Mouse (Mus musculus) CH12.LX (cell line): ENCODE measurements around the gene Traf5. TPM values are rescaled to one million over a fixed set of nuclear protein-coding genes. Genes with fewer than 3 reads are reported as not detected.

ENCODE experiments used
- DNase-seq: peaks from one replicate; pipeline ENCODE4 v3.0.0-alpha.2; 2013; ENCODE audit errors: extremely low read depth
- H3K27ac ChIP-seq: 2 replicates; pipeline ENCODE4 v1.5.1; 2012; ENCODE audit warnings: low read depth, mild to moderate bottlenecking, control low read depth, moderate library complexity; ENCODE audit not compliant: insufficient read depth
- H3K27me3 ChIP-seq: replicated peaks from 2 replicates; pipeline ENCODE3; 2012; ENCODE audit warnings: inconsistent platforms
- H3K36me3 ChIP-seq, 2 experiments: replicated peaks in 1 of 2; 2 replicates each; pipeline versions ENCODE3 to v1.6.1; 2012; ENCODE audit warnings: inconsistent platforms in 1 of 2, low read length in 1 of 2, mild to moderate bottlenecking in 1 of 2, mixed read lengths in 1 of 2, moderate library complexity in 1 of 2; ENCODE audit not compliant: control insufficient read depth in 1 of 2, insufficient read depth in 1 of 2
- H3K4me1 ChIP-seq, 2 experiments: 2 replicates each; pipeline ENCODE4 v1.6.1; 2012; ENCODE audit warnings: inconsistent platforms in 1 of 2, moderate library complexity in 1 of 2; ENCODE audit not compliant: insufficient read depth in 2 of 2, control insufficient read depth in 1 of 2
- H3K4me2 ChIP-seq: 2 replicates; pipeline ENCODE4 v1.6.1; 2012; ENCODE audit warnings: low read depth, mild to moderate bottlenecking, control low read depth; ENCODE audit not compliant: poor library complexity, insufficient read depth, severe bottlenecking
- H3K4me3 ChIP-seq, 3 experiments: fragments of 150-350 bp in 1 of 3; sonication (generic) in 1 of 3; replicated peaks in 1 of 3; 2 replicates each; pipeline versions ENCODE3 to v1.5.1; 2011 to 2012; ENCODE audit warnings: low read depth in 2 of 3, low read length in 2 of 3, mild to moderate bottlenecking in 2 of 3, moderate library complexity in 2 of 3, control low read depth in 1 of 3, improper control_type of control experiment in 1 of 3, inconsistent platforms in 1 of 3, mixed read lengths in 1 of 3; ENCODE audit not compliant: poor library complexity in 1 of 3
- H3K79me2 ChIP-seq: replicated peaks from 2 replicates; pipeline ENCODE4 v1.6.1; 2012; ENCODE audit warnings: mild to moderate bottlenecking, moderate library complexity; ENCODE audit not compliant: control insufficient read depth, poor library complexity, insufficient read depth, severe bottlenecking; ENCODE audit errors: extremely low read depth
- H3K9ac ChIP-seq: 2 replicates; pipeline ENCODE4 v1.6.1; 2012; ENCODE audit warnings: low read depth, mild to moderate bottlenecking, control low read depth, moderate library complexity; ENCODE audit not compliant: insufficient read depth
- H3K9me3 ChIP-seq: replicated peaks from 2 replicates; pipeline ENCODE3; 2012; ENCODE audit warnings: low read length, inconsistent platforms, mixed read lengths
- BHLHE40 ChIP-seq: IDR thresholded peaks from 2 replicates; pipeline ENCODE4 v1.6.1; 2011; ENCODE audit warnings: mild to moderate bottlenecking, low read depth, low read length, improper control_type of control experiment
- CHD1 ChIP-seq: IDR thresholded peaks from 2 replicates; pipeline ENCODE4 v1.6.1; 2012; ENCODE audit warnings: low read depth, low read length, improper control_type of control experiment, inconsistent platforms
- CHD2 ChIP-seq: IDR thresholded peaks from 2 replicates; pipeline ENCODE4 v1.6.1; 2011; ENCODE audit warnings: low read length, improper control_type of control experiment
- CTCF ChIP-seq, 2 experiments: IDR thresholded peaks in 1 of 2; conservative IDR thresholded peaks in 1 of 2; 2 replicates each; pipeline ENCODE4 v1.5.1; 2011 to 2012; ENCODE audit warnings: low read depth in 2 of 2, low read length in 2 of 2, improper control_type of control experiment in 1 of 2, inconsistent platforms in 1 of 2, mild to moderate bottlenecking in 1 of 2, moderate library complexity in 1 of 2
- ELF1 ChIP-seq: IDR thresholded peaks from 2 replicates; pipeline ENCODE4 v1.6.1; 2014; ENCODE audit warnings: low read depth, mild to moderate bottlenecking, inconsistent platforms, low read length, improper control_type of control experiment
- EP300 ChIP-seq: IDR thresholded peaks from 2 replicates; pipeline ENCODE4 v1.6.1; 2011; ENCODE audit warnings: low read length, improper control_type of control experiment
- ETS1 ChIP-seq: conservative IDR thresholded peaks from 2 replicates; pipeline ENCODE4 v1.6.1; 2012; ENCODE audit warnings: low read depth, mild to moderate bottlenecking, inconsistent platforms, low read length, improper control_type of control experiment, moderate library complexity
- GABPA ChIP-seq: IDR thresholded peaks from 2 replicates; pipeline ENCODE4 v1.6.1; 2012; ENCODE audit warnings: low read depth, low read length, improper control_type of control experiment, inconsistent platforms; ENCODE audit not compliant: insufficient replicate concordance
- HCFC1 ChIP-seq: IDR thresholded peaks from 2 replicates; pipeline ENCODE4 v1.6.1; 2012; ENCODE audit warnings: low read depth, mild to moderate bottlenecking, inconsistent platforms, low read length, improper control_type of control experiment
- IRF4 ChIP-seq: IDR thresholded peaks from 2 replicates; pipeline ENCODE4 v1.6.1; 2014; ENCODE audit warnings: low read depth, mild to moderate bottlenecking, inconsistent platforms, low read length, improper control_type of control experiment
- JUN ChIP-seq: IDR thresholded peaks from 2 replicates; pipeline ENCODE4 v1.6.1; 2011; ENCODE audit warnings: low read depth, mild to moderate bottlenecking, low read length, improper control_type of control experiment, moderate library complexity; ENCODE audit not compliant: insufficient read depth
- JUND ChIP-seq: conservative IDR thresholded peaks from 2 replicates; pipeline ENCODE4 v1.6.1; 2011; ENCODE audit warnings: low read depth, low read length, improper control_type of control experiment
- KAT2A ChIP-seq: IDR thresholded peaks from 2 replicates; pipeline ENCODE4 v1.6.1; 2012; ENCODE audit warnings: low read length, improper control_type of control experiment, inconsistent platforms; ENCODE audit not compliant: insufficient replicate concordance
- MAFK ChIP-seq: IDR thresholded peaks from 2 replicates; pipeline ENCODE4 v1.6.1; 2011; ENCODE audit warnings: low read length, improper control_type of control experiment; ENCODE audit not compliant: insufficient replicate concordance
- MAX ChIP-seq: IDR thresholded peaks from 2 replicates; pipeline ENCODE4 v1.6.1; 2011; ENCODE audit warnings: low read length, improper control_type of control experiment
- MAZ ChIP-seq: IDR thresholded peaks from 2 replicates; pipeline ENCODE4 v1.6.1; 2012; ENCODE audit warnings: low read depth, mild to moderate bottlenecking, inconsistent platforms, low read length, improper control_type of control experiment, moderate library complexity
- MEF2A ChIP-seq: IDR thresholded peaks from 2 replicates; pipeline ENCODE4 v1.6.1; 2014; ENCODE audit warnings: low read depth, mild to moderate bottlenecking, inconsistent platforms, low read length, improper control_type of control experiment, borderline replicate concordance
- MXI1 ChIP-seq: IDR thresholded peaks from 2 replicates; pipeline ENCODE4 v1.6.1; 2011; ENCODE audit warnings: mild to moderate bottlenecking, low read depth, low read length, improper control_type of control experiment
- MYC ChIP-seq: IDR thresholded peaks from 2 replicates; pipeline ENCODE4 v1.6.1; 2011; ENCODE audit warnings: low read depth, mild to moderate bottlenecking, improper control_type of control experiment, low read length
- NELFE ChIP-seq: IDR thresholded peaks from 2 replicates; pipeline ENCODE4 v1.6.1; 2011; ENCODE audit warnings: low read depth, low read length, improper control_type of control experiment
- NRF1 ChIP-seq: IDR thresholded peaks from 2 replicates; pipeline ENCODE4 v1.6.1; 2014; ENCODE audit warnings: low read depth, mild to moderate bottlenecking, inconsistent platforms, low read length, improper control_type of control experiment, moderate library complexity
- PAX5 ChIP-seq: IDR thresholded peaks from 2 replicates; pipeline ENCODE4 v1.6.1; 2012; ENCODE audit warnings: low read length, inconsistent platforms, mixed read lengths
- POLR2A ChIP-seq: IDR thresholded peaks from 2 replicates; pipeline ENCODE4 v1.6.1; 2011; ENCODE audit warnings: low read depth, mild to moderate bottlenecking, improper control_type of control experiment, low read length
- POLR2AphosphoS2 ChIP-seq: IDR thresholded peaks from 2 replicates; pipeline ENCODE4 v1.6.1; 2011; ENCODE audit warnings: low read depth, low read length, improper control_type of control experiment
- RAD21 ChIP-seq: IDR thresholded peaks from 2 replicates; pipeline ENCODE4 v1.6.1; 2011; ENCODE audit warnings: low read depth, mild to moderate bottlenecking, low read length, improper control_type of control experiment, moderate library complexity
- RCOR1 ChIP-seq: conservative IDR thresholded peaks from 2 replicates; pipeline ENCODE4 v1.6.1; 2012; ENCODE audit warnings: low read depth, mild to moderate bottlenecking, inconsistent platforms, low read length, improper control_type of control experiment
- SIN3A ChIP-seq: IDR thresholded peaks from 2 replicates; pipeline ENCODE4 v1.6.1; 2012; ENCODE audit warnings: low read length, improper control_type of control experiment, inconsistent platforms
- SMC3 ChIP-seq: IDR thresholded peaks from 2 replicates; pipeline ENCODE4 v1.6.1; 2011; ENCODE audit warnings: low read depth, low read length, improper control_type of control experiment
- TBP ChIP-seq: conservative IDR thresholded peaks from 2 replicates; pipeline ENCODE4 v1.6.1; 2011; ENCODE audit warnings: low read depth, low read length, improper control_type of control experiment
- TCF12 ChIP-seq: IDR thresholded peaks from 2 replicates; pipeline ENCODE4 v1.6.1; 2014; ENCODE audit warnings: low read depth, mild to moderate bottlenecking, inconsistent platforms, low read length, improper control_type of control experiment
- UBTF ChIP-seq: IDR thresholded peaks from 2 replicates; pipeline ENCODE4 v1.6.1; 2012; ENCODE audit warnings: low read depth, mild to moderate bottlenecking, inconsistent platforms, low read length, improper control_type of control experiment, moderate library complexity
- USF1 ChIP-seq: IDR thresholded peaks from 2 replicates; pipeline ENCODE4 v1.6.1; 2014; ENCODE audit warnings: low read depth, mild to moderate bottlenecking, inconsistent platforms, low read length, improper control_type of control experiment
- USF2 ChIP-seq: conservative IDR thresholded peaks from 2 replicates; pipeline ENCODE4 v1.6.1; 2011; ENCODE audit warnings: low read depth, low read length, improper control_type of control experiment
- ZC3H11A ChIP-seq: IDR thresholded peaks from 2 replicates; pipeline ENCODE4 v1.6.1; 2012; ENCODE audit warnings: low read depth, mild to moderate bottlenecking, inconsistent platforms, low read length, improper control_type of control experiment
- ZMIZ1 ChIP-seq: IDR thresholded peaks from 2 replicates; pipeline ENCODE4 v1.6.1; 2012; ENCODE audit warnings: low read depth, mild to moderate bottlenecking, inconsistent platforms, low read length, improper control_type of control experiment
- ZNF384 ChIP-seq: IDR thresholded peaks from 2 replicates; pipeline ENCODE4 v1.6.1; 2012; ENCODE audit warnings: low read depth, low read length, improper control_type of control experiment, inconsistent platforms
- dilution Hi-C: fragments of 300-500 bp; cut with MboI; formaldehyde crosslinking; loops from 2 replicates; pipeline ENCODE4 v1.14.3; 2020; ENCODE audit warnings: low sequenced_read_pairs; ENCODE audit not compliant: extremely low pct_unique_long_range_greater_than_20kb, extremely low pct_ligation_motif_present
- in situ Hi-C: fragments of 300-500 bp; cut with MboI; formaldehyde crosslinking; loops from 3 replicates; pipeline ENCODE4 v1.14.3; 2019; ENCODE audit warnings: low sequenced_read_pairs, low pct_ligation_motif_present, low pct_unique_long_range_greater_than_20kb, mixed read lengths
- polyA plus RNA-seq: library from polyadenylated mRNA; unstranded; fragments of >175 nt; gene quantifications from 2 replicates; pipeline ENCODE4 v1.2.1, GENCODE M21; 2012; ENCODE audit warnings: low read depth; ENCODE audit not compliant: insufficient read length
- total RNA-seq, 2 experiments: library from RNA; depleted of rRNA; stranded (reverse); fragments of 300-350 nt in 1 of 2; fragments of >200 nt in 1 of 2; gene quantifications; 2 replicates each; pipeline ENCODE4 v1.2.3; 2012 to 2014

Traf5 gene
- total and polyA plus RNA-seq, 3 experiments = 21.3 to 38.7 (median 32.3) TPM

DNA sequence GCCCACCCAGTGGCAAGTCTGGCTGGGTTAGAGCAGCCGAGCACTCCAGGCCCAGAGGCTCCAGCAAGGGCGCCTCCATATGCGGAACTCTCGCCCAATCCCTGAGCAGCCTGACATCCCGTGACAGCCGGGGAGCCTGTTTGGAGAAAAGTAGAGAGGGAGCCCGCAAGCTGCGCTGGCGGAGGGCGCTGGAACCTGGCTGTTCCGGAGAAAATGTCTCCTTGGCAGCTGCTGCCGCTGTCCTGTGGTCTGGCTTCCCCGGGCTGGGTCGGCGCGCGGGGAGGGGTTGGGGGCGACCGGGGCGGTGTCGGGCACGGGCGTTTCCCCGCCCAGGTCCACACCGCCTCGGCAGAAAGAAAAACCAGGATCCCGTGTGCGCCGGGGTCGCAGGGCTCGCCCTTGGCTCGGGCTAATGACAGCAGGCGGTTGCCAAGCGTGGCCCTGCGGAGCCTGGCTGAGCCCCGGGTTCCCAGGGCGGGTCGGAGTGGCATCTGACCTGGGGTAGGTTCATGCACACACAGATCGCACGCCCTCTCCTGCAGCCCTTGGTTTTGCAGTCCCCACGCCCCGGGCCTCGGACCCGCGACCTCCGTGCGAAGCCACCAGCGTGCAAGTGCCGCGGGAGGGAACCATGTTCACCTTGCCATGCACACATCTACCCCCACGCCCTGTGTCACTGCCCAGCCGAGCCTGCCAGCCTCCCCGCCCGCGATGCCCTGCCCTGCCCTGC lies 44.4 kb upstream of the Traf5 start:
- peak overlapping the region; percentile 68 for H3K4me2 ChIP-seq
- DNase-seq = peak; percentile 32
- no peak for TF ChIP-seq JUN
- TF ChIP-seq TCF12 = 0 out of 2 replicates have a peak, but pooled peaks have one; percentile 13
- TF ChIP-seq ZC3H11A = no peak
- TF ChIP-seq ZMIZ1 = no peak
- TF ChIP-seq KAT2A = no peak
- no peak for TF ChIP-seq MEF2A
- no peak for TF ChIP-seq IRF4
- no peak for TF ChIP-seq POLR2AphosphoS2
- no peak for TF ChIP-seq MAFK
- TF ChIP-seq ZNF384 = no peak
- no peak; the same call in 1 of the 2 replicates for TF ChIP-seq SIN3A
- no peak for TF ChIP-seq ELF1
- TF ChIP-seq PAX5 = no peak
- TF ChIP-seq JUND = no peak
- no peak for TF ChIP-seq RAD21
- no peak for TF ChIP-seq TBP
- TF ChIP-seq BHLHE40 = peak; percentile 32; the same call in 1 of the 2 replicates
- no peak for TF ChIP-seq SMC3
- TF ChIP-seq MAX = no peak
- TF ChIP-seq MXI1 = no peak
- no peak for TF ChIP-seq ETS1
- TF ChIP-seq MYC = no peak
- TF ChIP-seq NRF1 = no peak
- TF ChIP-seq MAZ = no peak
- TF ChIP-seq NELFE = peak; percentile 32; the same call in 1 of the 2 replicates
- no peak for TF ChIP-seq RCOR1
- no peak for TF ChIP-seq CTCF (conservative IDR thresholded peaks at IDR 0.05 in 1 of 2, IDR thresholded peaks at IDR 0.05 in 1 of 2; ENCODE audit: low read depth in 2 of 2, low read length in 2 of 2)
- TF ChIP-seq HCFC1 = no peak
- TF ChIP-seq POLR2A = peak; percentile 44; the same call in 1 of the 2 replicates
- peak; percentile 28 for TF ChIP-seq USF1
- no peak for TF ChIP-seq USF2
- no peak for TF ChIP-seq UBTF
- TF ChIP-seq CHD1 = no peak
- TF ChIP-seq EP300 = no peak
- TF ChIP-seq GABPA = no peak
- TF ChIP-seq CHD2 = no peak
- no peaks in the 10 kb centered on the region for H3K79me2 ChIP-seq
- H3K4me1 ChIP-seq = peaks cover 0 to 8% of the 10 kb centered on the region in 2 experiments; a peak in 2 of 4 replicates
- H3K9me3 ChIP-seq = no peaks in the 10 kb centered on the region
- peak overlapping the region; percentile 90 for H3K9ac ChIP-seq
- peaks cover 0 to 3% of the 10 kb centered on the region in 2 experiments for H3K36me3 ChIP-seq
- dilution Hi-C loops (no loop called here), in situ Hi-C loops (no loop called here)
- H3K27me3 ChIP-seq = peaks cover 9% of the 10 kb centered on the region
- peak overlapping the region; percentile 30; the same call in 1 of the 2 replicates for H3K27ac ChIP-seq
- H3K4me3 ChIP-seq = peak overlapping the region; percentile 72 to 97 (median 74)
